ENCODE assay signal across 8 mouse cellular contexts in the genomic region with DNA sequence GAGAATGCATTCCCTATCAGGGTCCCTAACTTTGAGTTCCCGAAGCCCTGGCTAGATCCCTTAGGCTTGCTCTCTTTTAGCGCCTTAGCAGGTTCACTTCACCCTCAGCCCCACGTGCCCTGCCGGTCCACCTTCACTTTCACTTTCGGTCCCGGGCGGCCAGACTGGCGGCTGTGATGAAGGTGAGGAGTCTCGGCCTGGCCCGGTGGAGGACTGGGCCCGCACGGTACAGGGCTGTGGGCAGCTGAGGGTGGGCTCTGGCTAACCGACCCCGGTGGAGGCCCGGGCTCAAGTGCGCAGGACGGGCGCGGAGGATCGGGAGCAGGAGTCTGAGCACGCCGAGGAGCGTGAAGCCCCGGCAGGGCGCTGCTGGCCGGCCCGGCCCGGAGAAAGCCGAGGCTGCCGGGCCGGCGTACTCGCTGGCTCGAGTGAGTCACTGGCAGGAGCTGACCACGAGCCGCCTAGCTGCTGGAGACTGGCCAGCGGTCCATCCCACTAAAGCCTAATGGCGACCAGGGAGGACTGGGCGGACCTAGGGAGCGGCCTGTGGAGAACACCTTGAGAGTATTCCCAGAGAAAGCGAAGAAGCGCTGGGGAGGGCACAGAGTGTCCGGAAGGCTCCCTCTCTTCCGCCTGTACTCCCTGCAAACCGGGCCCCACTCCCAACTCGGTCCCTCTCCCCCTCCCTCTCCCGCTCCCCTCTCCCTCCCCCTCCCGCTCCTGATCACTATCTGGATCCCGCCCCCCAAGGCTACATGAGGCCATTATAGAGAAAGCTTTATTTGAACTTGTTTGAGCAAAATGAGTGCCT. TPM values are rescaled to one million over a fixed set of nuclear protein-coding genes. Genes with fewer than 3 reads are reported as not detected.
DNase-seq lines count a peak whose midpoint lies in the region; ATAC-seq and TF ChIP-seq lines count a peak whose summit lies in the region.

No protein-coding gene starts in this region.

- peak overlapping the region; percentile 87 for H3K27ac ChIP-seq in heart, embryonic 11.5 days (ENCODE audit: low read depth, low read length)
- H3K27ac ChIP-seq in kidney, embryonic 16.5 days (ENCODE audit: low read length): peak overlapping the region; percentile 93

- peak; percentile 88 for DNase-seq in CD4-positive helper T cell, adult 2 months (ENCODE audit: low read depth, low spot score)
- peak; percentile 81 for DNase-seq in brain, embryonic 14.5 days (ENCODE audit: low read depth)
- DNase-seq in liver: peak; percentile 79
- peak; percentile 37 to 69 for DNase-seq in monocyte, adult 2 months (ENCODE audit: low read depth in 1 of 2, low spot score in 2 of 2)
- DNase-seq in spleen, postnatal 14 days (ENCODE audit: low spot score in 2 of 2): peak; percentile 60 to 75

- H3K4me2 ChIP-seq in heart, embryonic 11.5 days: peak overlapping the region; percentile 65
- H3K4me2 ChIP-seq in kidney, embryonic 16.5 days (replicated peaks; ENCODE audit: low read depth, low read length): peak overlapping the region; percentile 79

- no peak for TF ChIP-seq CTCF in brain, embryonic 14.5 days (IDR thresholded peaks at IDR 0.05; ENCODE audit: borderline replicate concordance, extremely low read depth, insufficient read depth, insufficient read length)

- H3K4me1 ChIP-seq in erythroblast, embryonic 14.5 days (ENCODE audit: control insufficient read depth): peaks cover 9% of the 10 kb centered on the region
- no peaks in the 10 kb centered on the region for H3K4me1 ChIP-seq in heart, embryonic 11.5 days (ENCODE audit: control insufficient read depth, insufficient read depth, low read length)
- H3K4me1 ChIP-seq in kidney, embryonic 16.5 days (ENCODE audit: insufficient read depth, low read length): no peaks in the 10 kb centered on the region

- H3K9ac ChIP-seq in heart, embryonic 11.5 days (ENCODE audit: low read depth, low read length): peak overlapping the region; percentile 86
- peak overlapping the region; percentile 98 for H3K9ac ChIP-seq in kidney, embryonic 16.5 days (replicated peaks; ENCODE audit: low read length)

- peak; percentile 62; the same call in 1 of the 2 replicates for TF ChIP-seq POLR2A in brain, embryonic 14.5 days (IDR thresholded peaks at IDR 0.05; ENCODE audit: borderline replicate concordance, extremely low read depth, insufficient read depth, insufficient read length, poor library complexity, severe bottlenecking)

- peak; percentile 81 for ATAC-seq in heart, embryonic 11.5 days (replicated peaks; ENCODE audit: insufficient number of reproducible peaks, low FRiP score, low TSS enrichment)
- ATAC-seq in kidney, embryonic 16.5 days (ENCODE audit: low FRiP score, low TSS enrichment): peak; percentile 95

- under 1% methylated on average over 46 of the region's 49 CpGs for WGBS in heart, embryonic 11.5 days (ENCODE audit: insufficient replicate concordance)
- WGBS in kidney, embryonic 16.5 days: under 1% methylated on average over 46 of the region's 49 CpGs

- H3K36me3 ChIP-seq in erythroblast, embryonic 14.5 days (ENCODE audit: control insufficient read depth): no peaks in the 10 kb centered on the region
- no peaks in the 10 kb centered on the region for H3K36me3 ChIP-seq in heart, embryonic 11.5 days (ENCODE audit: control insufficient read depth, insufficient read depth, low read length)
- H3K36me3 ChIP-seq in kidney, embryonic 16.5 days (ENCODE audit: insufficient read depth, low read length): no peaks in the 10 kb centered on the region

- H3K9me3 ChIP-seq in erythroblast, embryonic 14.5 days (ENCODE audit: control insufficient read depth, low read length): no peaks in the 10 kb centered on the region
- H3K9me3 ChIP-seq in heart, embryonic 11.5 days (replicated peaks; ENCODE audit: control insufficient read depth, low read length): no peaks in the 10 kb centered on the region
- no peaks in the 10 kb centered on the region for H3K9me3 ChIP-seq in kidney, embryonic 16.5 days (ENCODE audit: low read length)

- peak overlapping the region; percentile 94 for H3K4me3 ChIP-seq in erythroblast, embryonic 14.5 days (replicated peaks)
- H3K4me3 ChIP-seq in heart, embryonic 11.5 days (ENCODE audit: low read depth, low read length): peak overlapping the region; percentile 71
- peak overlapping the region; percentile 68 for H3K4me3 ChIP-seq in kidney, embryonic 16.5 days (ENCODE audit: low read length)

- no peaks in the 10 kb centered on the region for H3K27me3 ChIP-seq in erythroblast, embryonic 14.5 days (ENCODE audit: control insufficient read depth)
- no peaks in the 10 kb centered on the region for H3K27me3 ChIP-seq in heart, embryonic 11.5 days (ENCODE audit: control insufficient read depth, insufficient read depth, low read length)
- no peaks in the 10 kb centered on the region for H3K27me3 ChIP-seq in kidney, embryonic 16.5 days (ENCODE audit: insufficient read depth, low read length)

RNA-seq across cellular contexts. Expression of a gene that starts 0.5 kb away (rescaled TPM):
- polyA plus RNA-seq in brain, embryonic 14.5 days (2012; rRNA removed): 1.7 and 2.2 TPM in 2 replicates
- 0.03 and 0.12 TPM in 2 replicates for polyA plus RNA-seq in erythroblast, embryonic 14.5 days (2012)
- polyA plus RNA-seq in heart, embryonic 11.5 days (2014; fragmentation: Nextera tagmentation; extraction: Ambion mirVana): 11.2 and 13.4 TPM in 2 replicates
- 19.3 and 21.4 TPM in 2 replicates for polyA plus RNA-seq in kidney, embryonic 16.5 days (2015; fragmentation: Nextera tagmentation; extraction: Ambion mirVana)

Comparison
In these comparisons a context has a peak if more than half of its experiments do, and no peak if none do; other contexts are left out.
1. Peak in every context shown above with its lines: DNase-seq, ATAC-seq, H3K4me3 ChIP-seq and H3K27ac ChIP-seq.